Mouse (Mus musculus) neutrophil, adult 5-6 weeks (primary cell): ENCODE results near the gene Lrrc29. TPM values are rescaled to one million over a fixed set of nuclear protein-coding genes. Genes with fewer than 3 reads are reported as not detected.

Experiments used
- ATAC-seq: fragments of 151-379, 151-347 bp; 2 replicates; pipeline ENCODE4 v1.8.0; 2017; ENCODE audit warnings: mild to moderate bottlenecking, moderate TSS enrichment; ENCODE audit not compliant: insufficient number of reproducible peaks, poor library complexity, low FRiP score, severe bottlenecking; ENCODE audit errors: extremely low read depth
- total RNA-seq: library from RNA; stranded (forward); fragments of 200-1000 nt; gene quantifications from 2 replicates; pipeline ENCODE4 v1.2.3, GENCODE M21; 2017

The Lrrc29 gene
- total RNA-seq, 1 experiment from 2014 or later = 3.3 TPM

DNA sequence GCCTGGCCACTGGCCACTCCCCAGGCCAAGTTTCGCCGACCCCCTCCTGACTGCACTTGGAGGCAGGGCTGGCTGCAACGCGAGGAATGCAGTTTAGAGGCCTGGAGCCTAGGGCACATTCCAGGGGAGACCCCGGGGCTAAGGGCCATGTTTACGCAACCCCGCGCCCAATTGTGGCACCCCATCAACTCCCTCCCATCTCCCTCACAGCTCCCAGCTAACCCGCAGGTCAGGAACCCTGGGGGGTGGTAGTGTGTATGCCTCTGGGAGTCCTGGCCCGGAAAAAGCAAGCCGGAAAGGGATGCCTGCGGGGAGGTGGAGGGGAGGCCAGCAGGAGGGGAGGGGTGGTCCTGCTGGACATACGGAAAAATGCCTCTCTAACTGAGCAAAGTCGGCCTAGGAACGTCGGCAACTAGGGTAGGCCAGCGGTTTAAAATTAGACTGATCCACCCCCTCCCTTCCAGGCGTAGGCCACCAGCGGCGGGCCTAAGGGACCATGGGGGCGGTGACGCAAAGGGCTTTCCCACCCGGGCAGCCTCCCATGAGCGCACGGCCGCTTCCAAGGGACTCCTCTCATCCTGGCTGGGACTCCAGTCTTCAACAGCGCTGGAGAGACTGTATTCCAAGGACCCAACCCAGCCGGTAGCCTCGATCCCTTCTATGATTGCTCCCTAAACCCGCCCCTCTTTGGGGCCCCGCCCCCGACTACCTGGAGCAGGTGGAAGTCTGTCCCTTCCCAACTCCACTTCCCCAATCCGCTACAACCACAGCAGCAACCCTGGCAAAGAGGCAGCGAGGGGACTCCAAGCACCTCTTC, 20.7 kb upstream of the Lrrc29 start:
- ATAC-seq = no peak

DNA sequence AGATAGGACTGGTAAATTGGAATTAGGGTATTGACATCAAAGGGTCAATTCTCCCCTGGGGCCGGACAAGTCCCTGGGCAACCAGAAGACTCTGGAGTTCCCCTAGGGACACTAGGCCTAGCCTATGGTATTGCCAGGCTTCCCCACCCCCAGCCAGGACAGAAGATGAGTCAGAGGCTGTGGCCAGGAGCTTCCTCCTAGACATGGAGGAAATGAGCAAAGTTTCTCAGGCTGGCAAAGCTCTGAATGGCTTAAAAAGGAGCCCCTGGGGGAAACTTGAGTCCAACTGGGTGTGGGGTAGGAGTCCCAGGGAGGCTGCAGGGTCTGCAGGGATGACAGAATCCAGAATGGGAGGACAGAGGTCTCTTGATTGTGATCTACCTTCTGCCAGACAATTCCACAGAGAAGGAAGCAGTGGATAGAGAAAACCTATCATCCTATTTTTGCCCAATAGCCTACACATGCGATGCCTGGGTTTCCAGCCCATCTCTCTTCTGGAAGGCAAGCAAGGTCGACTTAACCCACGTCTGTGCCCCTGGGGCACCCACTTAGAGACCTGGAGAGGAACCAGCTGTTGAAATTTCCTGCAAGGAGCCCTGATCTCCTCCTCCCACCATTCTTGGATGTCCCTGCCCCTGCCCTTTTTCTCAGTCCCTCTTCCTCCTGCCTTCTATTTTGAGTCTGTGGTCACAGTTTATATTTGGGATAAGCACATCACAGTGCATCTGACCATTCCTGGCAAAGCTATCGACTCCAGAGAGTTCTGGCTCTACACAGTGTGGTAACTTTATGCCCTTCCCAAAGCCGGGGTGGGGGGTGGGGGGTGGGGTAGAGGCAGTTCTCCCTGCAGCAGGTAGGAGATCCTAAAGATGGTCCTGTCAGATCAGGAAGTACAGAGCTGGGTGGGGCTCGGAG, 19.2 kb upstream of the Lrrc29 start:
- 0 out of 2 replicates have a peak, but pooled peaks have one; percentile 27 for ATAC-seq

DNA sequence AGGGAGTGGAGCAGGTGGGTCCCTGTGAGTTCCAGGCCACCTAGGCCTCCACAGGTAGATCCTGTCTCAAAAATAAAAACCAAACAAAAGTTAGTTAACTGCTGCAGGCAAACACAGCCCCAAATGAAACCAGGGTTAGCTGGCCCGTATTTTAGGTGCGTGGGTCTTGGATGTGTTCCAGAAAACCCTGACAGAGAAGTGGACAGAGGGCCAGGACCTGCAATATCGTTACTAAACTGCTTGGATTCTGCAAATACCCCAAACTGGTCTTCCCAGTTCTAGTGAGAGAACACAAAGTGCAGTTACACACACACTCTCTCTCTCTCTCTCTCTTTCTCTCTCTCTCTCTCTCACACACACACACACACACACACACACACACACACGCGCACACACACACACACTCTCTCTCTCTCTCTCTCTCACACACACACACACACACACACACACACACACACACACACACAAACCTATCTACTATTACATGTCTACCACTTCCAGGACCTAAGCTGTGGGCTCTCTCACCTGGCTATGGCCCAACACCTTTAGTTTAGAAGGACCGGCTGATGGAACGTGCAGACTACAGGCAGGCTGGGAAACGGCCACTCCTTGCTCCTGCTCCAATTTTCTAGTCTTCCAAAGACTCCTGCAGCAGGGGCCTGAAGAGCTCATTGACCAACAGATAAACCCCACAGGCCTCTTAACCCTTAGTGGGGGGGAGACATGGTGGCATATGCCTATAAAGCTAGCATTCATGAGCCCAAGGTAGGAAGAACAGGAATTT, 17.9 kb upstream of the Lrrc29 start:
- ATAC-seq = no peak

DNA sequence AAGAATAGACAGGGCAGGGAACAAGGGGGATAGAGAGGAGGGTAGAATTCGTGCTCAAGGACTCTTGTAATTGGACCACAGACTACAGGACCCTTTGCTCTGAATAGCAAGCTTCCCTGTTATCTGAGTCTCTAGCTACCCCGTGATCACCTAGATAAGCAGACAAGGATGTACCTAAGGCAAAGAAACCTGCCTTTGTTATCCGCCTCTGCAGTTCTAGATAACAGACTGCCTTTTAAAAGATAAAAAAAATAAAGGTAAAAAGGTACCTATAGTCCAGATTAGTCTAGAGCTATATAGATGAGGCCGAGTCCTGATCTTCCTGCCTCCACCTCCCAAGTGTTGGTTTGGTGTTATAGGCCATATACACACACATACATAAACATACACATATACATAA, 16.7 kb upstream of the Lrrc29 start:
- no peak for ATAC-seq

DNA sequence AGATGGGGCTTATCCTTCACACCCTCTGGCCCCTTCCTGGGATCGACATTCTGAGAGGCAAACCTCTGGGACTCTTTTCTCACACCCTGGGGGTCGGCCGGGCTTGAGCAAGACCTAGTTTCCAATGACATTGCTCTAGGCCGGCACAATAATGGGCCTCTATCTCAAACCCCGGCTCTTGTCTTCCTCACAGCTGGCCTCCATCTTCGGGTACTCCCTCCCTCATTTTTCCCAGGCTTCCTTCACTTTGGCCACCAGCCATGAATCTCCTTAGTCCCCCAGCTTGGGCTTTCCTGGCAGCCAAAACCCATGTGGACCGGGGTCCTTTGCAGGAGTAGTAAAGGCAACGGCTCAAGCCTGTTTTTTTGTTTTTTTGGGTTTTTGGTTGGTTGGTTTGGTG, 15.3 kb upstream of the Lrrc29 start:
- no peak for ATAC-seq

DNA sequence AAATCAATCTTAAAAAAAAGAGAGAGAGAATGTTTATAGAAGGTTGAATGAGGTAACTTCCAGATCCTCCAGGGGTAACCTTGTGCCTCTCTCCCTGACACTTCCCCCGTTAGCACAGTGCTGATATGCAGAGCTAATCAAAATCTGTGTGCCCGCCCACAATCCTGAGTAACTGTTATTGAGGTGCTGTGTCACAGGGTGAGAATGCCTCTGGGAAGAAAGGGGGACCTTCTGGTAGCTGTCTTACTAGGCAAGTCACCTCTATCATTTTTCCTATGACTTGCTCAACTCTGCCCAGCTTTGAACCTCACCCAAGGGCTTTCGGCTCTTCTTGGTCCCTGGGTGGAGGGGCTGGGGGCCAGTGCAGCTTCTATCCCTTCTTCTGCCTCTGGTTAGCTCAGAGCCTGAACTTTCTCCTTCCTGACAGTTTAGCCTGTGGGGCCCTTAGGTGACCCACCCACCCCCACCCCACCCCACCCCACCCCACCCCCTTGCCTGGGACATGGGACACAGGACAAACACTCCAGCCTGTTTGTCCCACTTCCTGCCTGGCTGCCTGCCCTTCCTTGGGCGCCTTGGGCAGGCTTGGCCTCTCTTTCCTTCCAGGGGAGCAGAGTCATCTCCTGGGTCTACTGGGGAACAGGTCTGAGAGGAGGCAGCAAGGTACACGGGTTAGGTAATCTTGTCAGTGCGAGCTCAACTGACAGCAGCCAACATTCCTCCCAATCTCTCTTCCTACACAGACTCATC, 14.0 kb upstream of the Lrrc29 start:
- ATAC-seq = no peak

DNA sequence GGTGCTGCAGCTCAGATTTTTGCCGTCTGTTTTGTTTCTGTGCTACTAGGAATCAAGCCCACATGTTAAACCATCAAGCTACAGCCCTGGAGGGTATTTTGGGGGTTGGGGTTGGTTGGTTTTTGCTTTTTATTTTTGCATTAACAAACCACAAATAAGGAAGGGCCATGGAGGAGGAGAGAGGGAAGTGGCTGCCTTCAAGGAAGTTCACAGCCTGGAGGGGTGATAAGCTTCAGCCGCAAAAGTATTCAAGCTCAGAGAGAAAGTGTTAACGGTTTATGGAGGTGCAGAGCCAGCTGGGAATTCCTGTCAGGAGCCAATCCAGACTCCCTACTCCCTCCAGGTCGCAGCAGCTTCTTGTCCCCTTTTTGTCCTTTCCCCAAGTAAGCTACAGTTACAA, 12.9 kb upstream of the Lrrc29 start:
- no peak for ATAC-seq

DNA sequence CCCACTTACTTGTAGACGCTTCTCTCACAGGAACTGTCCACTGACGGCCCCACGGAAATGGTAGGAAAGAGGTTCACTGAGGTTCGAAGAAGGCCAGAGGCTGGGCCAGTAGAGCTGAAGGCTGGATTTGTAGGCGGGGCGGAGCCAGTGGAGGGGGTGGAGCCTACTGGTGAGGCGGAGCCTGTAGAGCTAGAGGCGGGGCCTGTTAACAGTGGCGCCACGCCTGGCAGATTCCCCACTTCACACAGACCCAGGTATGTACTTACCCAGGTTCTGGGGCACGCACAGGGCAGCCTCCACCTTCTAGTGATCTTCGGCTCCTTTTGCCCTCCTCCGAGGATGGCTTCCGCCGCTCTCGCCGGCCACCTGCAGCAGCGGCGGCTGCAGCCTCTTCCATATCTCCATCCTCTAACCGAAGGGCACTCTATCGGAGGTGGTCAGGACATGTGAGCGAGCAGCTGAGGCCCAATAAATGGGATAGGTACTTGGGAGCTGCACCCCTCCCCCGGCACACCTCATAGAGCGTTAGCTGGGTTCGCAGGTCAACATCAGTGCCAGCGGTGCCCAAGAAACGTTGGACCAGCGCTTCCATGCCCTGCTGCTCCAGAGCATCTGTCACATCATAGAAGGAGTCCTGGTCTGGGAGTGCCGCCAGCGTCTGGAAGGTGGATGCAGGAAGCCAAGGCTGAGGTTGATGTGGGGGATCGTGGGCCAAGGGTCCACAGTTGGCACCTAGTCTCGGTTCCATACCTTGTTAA, 10.5 kb upstream of the Lrrc29 start:
- ATAC-seq = no peak

DNA sequence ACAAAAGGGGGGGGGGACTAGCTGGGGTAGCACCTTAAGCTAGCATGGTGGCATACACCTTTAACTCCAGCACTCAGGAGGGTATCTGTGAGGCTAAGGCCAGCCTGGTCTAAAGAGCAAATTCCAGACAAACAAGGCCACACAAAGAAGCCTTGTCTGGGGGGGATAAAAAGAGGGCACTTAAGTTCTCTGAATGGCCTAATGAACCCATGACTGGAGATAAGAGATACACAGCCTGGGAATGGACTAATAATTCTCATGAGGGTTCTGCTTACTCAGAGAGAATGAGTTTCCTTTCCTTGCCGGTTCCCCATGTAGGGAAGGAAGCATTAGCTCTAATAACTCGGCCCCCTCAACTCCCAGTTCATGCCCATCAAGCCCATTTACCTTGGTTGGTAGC, 6.4 kb upstream of the Lrrc29 start:
- no peak for ATAC-seq

DNA sequence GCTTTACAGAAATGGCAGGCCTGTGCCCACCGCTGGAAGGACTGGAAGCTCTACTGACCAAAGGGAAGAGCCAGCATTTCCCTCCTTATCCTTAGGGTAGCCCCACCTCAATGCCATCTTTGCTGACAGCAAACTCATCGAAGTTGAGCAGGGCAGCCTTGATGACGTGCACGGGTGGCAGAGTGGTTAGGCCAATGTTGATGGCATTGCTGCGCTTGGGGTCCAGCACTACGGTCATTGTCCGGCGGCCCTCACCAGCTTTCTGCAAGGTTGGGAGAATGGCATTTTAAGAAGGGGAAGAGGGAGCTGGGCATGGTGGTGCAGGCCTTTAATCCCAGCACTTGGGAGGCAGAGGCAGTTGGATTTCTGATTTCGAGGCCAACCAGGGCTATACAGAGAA, 5.9 kb upstream of the Lrrc29 start:
- no peak for ATAC-seq

DNA sequence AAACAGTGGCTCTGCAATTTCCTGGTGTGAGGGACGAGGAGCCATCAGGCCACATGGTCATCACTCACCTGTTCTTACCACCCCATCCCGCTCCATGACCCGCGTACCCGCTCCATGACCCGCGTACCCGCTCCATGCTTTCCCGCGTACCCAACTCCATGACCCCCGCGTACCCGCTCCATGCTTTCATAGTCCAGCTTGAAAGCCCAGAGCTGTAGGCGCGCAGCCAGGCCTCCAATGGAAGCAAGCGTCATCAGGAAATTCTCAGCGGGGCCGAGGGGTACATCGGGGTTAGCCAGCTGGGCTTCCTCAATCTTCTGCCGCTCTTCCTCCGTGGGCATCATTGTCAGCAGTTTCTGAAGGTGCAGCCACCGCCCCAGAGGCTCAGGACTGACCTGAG, 5.4 kb upstream of the Lrrc29 start:
- no peak for ATAC-seq

DNA sequence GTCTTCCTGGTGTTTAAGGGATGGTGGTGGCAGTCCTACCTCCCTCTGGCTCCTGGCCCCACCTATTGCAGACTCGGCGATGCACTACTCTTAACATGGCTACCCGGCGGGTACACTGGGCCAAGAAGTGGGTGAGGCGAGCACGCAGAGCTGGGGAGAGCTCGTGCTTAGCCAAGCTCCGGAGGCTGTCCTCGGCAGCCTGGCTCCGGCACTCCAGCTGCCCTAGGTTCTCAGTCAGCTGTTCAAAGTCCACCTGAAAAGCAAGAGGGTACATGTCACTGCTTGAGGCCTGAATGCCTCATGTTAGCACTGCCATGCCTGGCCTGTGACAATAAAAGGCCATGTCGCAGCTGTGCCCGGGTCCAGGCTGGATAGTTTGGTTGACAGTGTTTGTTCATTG, 4.2 kb upstream of the Lrrc29 start:
- ATAC-seq = no peak

DNA sequence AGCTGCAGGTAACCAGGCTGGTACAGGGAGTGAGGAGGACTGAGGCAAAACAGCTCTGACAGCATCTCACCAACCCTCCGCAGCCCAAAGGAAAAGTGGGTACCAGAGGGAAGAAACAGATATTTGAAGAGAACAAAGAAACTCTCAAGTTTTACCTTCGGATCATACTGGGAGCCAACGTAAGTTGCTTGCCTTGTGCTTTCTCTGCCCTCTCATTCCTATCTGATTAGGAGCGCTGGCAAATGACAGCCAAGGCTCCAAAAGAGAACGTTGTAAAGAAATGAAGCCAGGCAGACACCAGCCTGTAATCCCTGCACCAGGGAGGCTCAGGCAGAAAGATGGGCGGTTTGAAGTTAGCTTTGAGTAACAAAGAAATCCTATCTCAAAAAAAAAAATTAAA, 890 bp upstream of the Lrrc29 start:
- ATAC-seq = no peak

DNA sequence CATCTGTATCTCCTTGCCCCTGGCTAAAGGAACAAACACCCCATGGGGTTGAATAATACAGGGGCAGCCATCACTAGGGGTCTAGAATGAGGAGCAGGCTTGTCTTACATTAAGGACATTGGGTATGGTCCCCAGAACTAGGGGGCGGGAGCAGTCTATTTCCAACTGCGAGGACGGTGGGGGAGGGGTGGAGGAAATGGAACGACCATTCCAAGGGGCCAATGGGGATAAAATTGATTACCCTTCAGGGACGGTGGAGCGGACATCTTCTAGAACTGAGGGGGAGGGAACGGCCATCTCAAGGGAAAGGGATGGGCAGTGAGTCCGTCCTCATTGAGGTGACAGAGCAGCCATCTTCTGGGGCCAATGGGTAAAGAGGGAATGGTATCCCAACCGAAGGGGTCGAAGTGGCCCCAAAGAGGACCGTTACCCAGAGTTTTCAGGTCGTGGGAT, 411 bp downstream of the Lrrc29 start:
- ATAC-seq = no peak

DNA sequence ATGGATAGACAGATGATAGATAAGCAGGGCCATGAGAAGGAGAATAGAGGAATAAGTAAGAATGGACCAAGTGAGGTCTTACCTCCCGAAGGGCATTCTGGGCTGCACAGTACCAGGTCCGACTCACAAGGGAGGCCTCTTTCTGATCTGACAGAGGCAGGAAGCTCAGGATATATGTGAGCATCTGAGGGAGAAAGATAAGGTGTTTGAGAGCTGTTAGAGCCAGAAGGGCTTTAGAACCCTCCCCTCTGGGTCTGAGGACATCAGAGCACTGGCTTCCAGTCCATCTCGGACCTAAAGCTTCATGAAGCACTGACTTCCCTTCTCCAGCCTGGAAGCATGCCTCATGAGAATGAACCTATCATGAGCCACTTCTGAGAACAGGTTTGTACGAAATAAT, 2.9 kb downstream of the Lrrc29 start:
- no peak for ATAC-seq

DNA sequence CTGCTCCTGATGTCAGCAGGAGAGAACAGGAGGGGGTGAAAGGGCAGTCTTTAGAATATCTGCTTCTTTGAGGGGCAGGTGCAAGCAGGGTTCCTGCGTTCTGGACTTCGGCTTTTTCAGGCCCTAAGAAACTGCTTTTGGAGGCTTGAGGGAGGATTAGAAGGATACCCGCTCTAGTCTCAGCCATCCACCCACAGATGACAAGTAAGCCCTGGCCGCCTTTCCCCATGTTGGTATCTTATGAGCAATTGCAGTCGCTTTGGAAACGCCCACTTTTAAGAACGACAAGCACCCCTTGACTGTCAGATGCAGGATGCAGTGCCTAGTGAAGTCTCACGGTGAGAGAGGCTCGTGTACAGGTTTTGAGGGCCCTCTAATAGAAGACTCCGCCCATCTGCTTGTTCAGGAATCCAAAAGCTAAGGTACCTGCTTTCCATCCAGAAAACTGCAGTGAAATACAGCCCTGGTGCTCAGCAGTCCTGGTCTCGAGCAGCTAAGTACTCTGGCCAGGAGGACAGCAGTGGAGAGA, 7.4 kb downstream of the Lrrc29 start:
- ATAC-seq = no peak

DNA sequence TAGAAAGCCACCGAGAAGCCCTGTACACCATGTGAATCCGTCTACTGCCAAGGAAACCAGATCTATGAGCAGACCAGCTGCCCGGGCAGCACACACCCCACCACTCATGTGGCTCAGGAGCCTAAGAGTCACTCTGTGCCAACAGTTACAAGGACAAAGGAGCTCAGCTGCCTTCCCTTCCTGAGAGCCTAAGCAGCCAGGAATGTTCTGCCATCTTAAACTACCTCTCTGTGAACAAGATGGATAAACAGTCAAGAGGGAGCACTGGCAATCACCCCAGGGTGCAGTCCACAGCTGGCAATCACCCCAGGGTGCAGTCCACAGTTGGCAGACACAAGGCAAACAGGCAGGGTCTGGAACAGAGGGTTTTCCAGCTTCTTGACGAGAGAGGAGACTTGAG, 8.1 kb downstream of the Lrrc29 start:
- no peak for ATAC-seq
